Mouse (Mus musculus) heart, adult 2 months (tissue): ENCODE results near the gene Fam83d. TPM values are rescaled to one million over a fixed set of nuclear protein-coding genes. Genes with fewer than 3 reads are reported as not detected.
"Not testable (repeated sequence)": the region's sequence is repeated elsewhere in the genome, so short reads cannot be mapped to it uniquely, and the experiment has no call there.

Experiments used
- DNase-seq, 2 experiments: peaks; one replicate each; pipeline ENCODE4 v3.0.0; 2021
- H3K27ac ChIP-seq: fragments of 200-600 bp; 2 replicates; pipeline ENCODE4 v1.8.1; 2022
- H3K27me3 ChIP-seq: fragments of 200-500 bp; 2 replicates; pipeline ENCODE4 v1.6.1; 2012; ENCODE audit warnings: mild to moderate bottlenecking, low read length, inconsistent platforms, mixed read lengths; ENCODE audit not compliant: control insufficient read depth, insufficient read depth
- H3K36me3 ChIP-seq: fragments of 200-500 bp; 2 replicates; pipeline ENCODE4 v1.6.1; 2012; ENCODE audit warnings: low read length, inconsistent platforms; ENCODE audit not compliant: control insufficient read depth, insufficient read depth
- H3K4me1 ChIP-seq: fragments of 200-500 bp; 2 replicates; pipeline ENCODE4 v1.6.1; 2011; ENCODE audit warnings: low read length; ENCODE audit not compliant: control insufficient read depth, insufficient read depth
- H3K4me3 ChIP-seq: fragments of 200-600 bp; 2 replicates; pipeline ENCODE4 v1.8.1; 2022
- H3K79me2 ChIP-seq: fragments of 200-500 bp; replicated peaks from 2 replicates; pipeline ENCODE4 v1.6.1; 2012; ENCODE audit warnings: mild to moderate bottlenecking, inconsistent platforms, low read length, moderate library complexity, mixed read lengths; ENCODE audit not compliant: control insufficient read depth, insufficient read depth
- H3K9ac ChIP-seq: fragments of 200-500 bp; 2 replicates; pipeline ENCODE4 v1.6.1; 2012; ENCODE audit warnings: low read depth, mild to moderate bottlenecking, control low read depth, inconsistent platforms, low read length, mixed read lengths
- CTCF ChIP-seq: fragments of 200-600 bp; IDR thresholded peaks from 2 replicates; pipeline ENCODE4 v1.8.1; 2022; ENCODE audit warnings: antibody characterized with exemption, mild to moderate bottlenecking, moderate library complexity
- EP300 ChIP-seq: fragments of 200-500 bp; IDR thresholded peaks from 2 replicates; pipeline ENCODE4 v1.6.1; 2011; ENCODE audit warnings: low read depth, low read length, control low read depth; ENCODE audit not compliant: insufficient read depth
- POLR2A ChIP-seq: fragments of 200-500 bp; IDR thresholded peaks from 2 replicates; pipeline ENCODE4 v1.6.1; 2011; ENCODE audit warnings: mild to moderate bottlenecking, low read depth, low read length, control low read depth; ENCODE audit not compliant: insufficient read depth
- WGBS: fragments of 180-500 bp; shearing (Covaris S2); methylation state at CpG from one replicate; pipeline ENCODE4 v1.1.7; 2018; 5-methylcytosine and 5-hydroxymethylcytosine counted together
- intact Hi-C: fragments of 180-260 bp; cut with DNase I; formaldehyde crosslinking; loops from one replicate; pipeline ENCODE4 v1.15.1; 2025
- polyA plus RNA-seq: library from polyadenylated mRNA; depleted of rRNA; stranded (reverse); fragments of >200 nt; gene quantifications from 2 replicates; pipeline ENCODE4 v1.2.3, GENCODE M21; 2012
- total RNA-seq, 2 experiments: library from RNA; stranded (reverse); gene quantifications; 2 replicates each; pipeline ENCODE4 v1.2.3; 2021

Gene Fam83d
- total and polyA plus RNA-seq, 3 experiments, result 0.27 to 0.78 (median 0.59) TPM

GRCm38 (mm10) chr2:158733136-158733535, 34.8 kb upstream of the Fam83d start:
- DNase-seq, result peak in 1 of 2 experiments; percentile 19
- H3K4me1 ChIP-seq, result peaks cover 23% of the 10 kb centered on the region
- 65% methylated on average over 4 of the region's 4 CpGs for WGBS
- H3K4me3 ChIP-seq, result no peak overlapping the region
- no peak overlapping the region for H3K9ac ChIP-seq
- no peaks in the 10 kb centered on the region for H3K27me3 ChIP-seq
- peak overlapping the region; percentile 82 for H3K27ac ChIP-seq
- intact Hi-C loops, result loop anchor here (5.0 kb wide), 1 partner anchor 36 kb away; no protein-coding TSS in a partner anchor
- H3K36me3 ChIP-seq, result no peaks in the 10 kb centered on the region
- no peaks in the 10 kb centered on the region for H3K79me2 ChIP-seq
- TF ChIP-seq EP300, result no peak
- no peak for TF ChIP-seq CTCF
- TF ChIP-seq POLR2A, result no peak

- H3K27me3 ChIP-seq, result no peaks in the 10 kb centered on the region
These were observed 34.0 kb upstream of the Fam83d start for GRCm38 (mm10) chr2:158733914-158734313.

GRCm38 (mm10) chr2:158734500-158735152, 33.3 kb upstream of the Fam83d start:
- peak; percentile 72 to 76 for DNase-seq
- Histone ChIP-seq H3K36me3 (no peaks in the 10 kb centered on the region), H3K27ac (peak overlapping the region; percentile 82), H3K79me2 (no peaks in the 10 kb centered on the region), H3K27me3 (no peaks in the 10 kb centered on the region), H3K4me1 (peaks cover 23% of the 10 kb centered on the region), H3K4me3 (no peak overlapping the region), H3K9ac (no peak overlapping the region)
- intact Hi-C loops, result loop anchor here (2.0 to 5.0 kb wide), 4 partner anchors 37 to 78 kb away; no protein-coding TSS in a partner anchor
- 29% methylated on average over 7 of the region's 7 CpGs for WGBS
- TF ChIP-seq CTCF (no peak), EP300 (no peak), POLR2A (no peak)

More at GRCm38 (mm10) chr2:158733914-158734313, 34.0 kb upstream of the Fam83d start:
- Histone ChIP-seq H3K27ac (peak overlapping the region; percentile 82), H3K9ac (no peak overlapping the region), H3K4me3 (no peak overlapping the region), H3K4me1 (peaks cover 23% of the 10 kb centered on the region), H3K79me2 (no peaks in the 10 kb centered on the region), H3K36me3 (no peaks in the 10 kb centered on the region)
- no peak for TF ChIP-seq CTCF
- no peak for TF ChIP-seq EP300
- TF ChIP-seq POLR2A, result 0 out of 2 replicates have a peak, but pooled peaks have one; percentile 22
- 44% methylated on average over 6 of the region's 6 CpGs for WGBS
- peak; percentile 39 to 45 for DNase-seq
- intact Hi-C loops, result loop anchor here (2.0 to 5.0 kb wide), 3 partner anchors 37 to 77 kb away; no protein-coding TSS in a partner anchor

GRCm38 (mm10) chr2:158735340-158735739, 32.6 kb upstream of the Fam83d start:
- Histone ChIP-seq H3K27ac (peak overlapping the region; percentile 82), H3K27me3 (no peaks in the 10 kb centered on the region), H3K9ac (no peak overlapping the region), H3K4me1 (peaks cover 23% of the 10 kb centered on the region), H3K79me2 (no peaks in the 10 kb centered on the region), H3K36me3 (no peaks in the 10 kb centered on the region), H3K4me3 (no peak overlapping the region)
- 55% methylated on average over 8 of the region's 8 CpGs for WGBS
- intact Hi-C loops, result loop anchor here (2.0 to 5.0 kb wide), 3 partner anchors 48 to 79 kb away; no protein-coding TSS in a partner anchor
- TF ChIP-seq CTCF, result no peak
- TF ChIP-seq POLR2A, result no peak
- TF ChIP-seq EP300, result no peak
- DNase-seq, result peak; percentile 23 to 50

- not testable (repeated sequence) for H3K36me3 ChIP-seq, H3K79me2 ChIP-seq, DNase-seq, H3K4me3 ChIP-seq, H3K9ac ChIP-seq, H3K27ac ChIP-seq, H3K27me3 ChIP-seq
- H3K4me1 ChIP-seq, result peaks cover 24% of the 10 kb centered on the region
- intact Hi-C loops, result loop anchor here (5.0 kb wide), 1 partner anchor 49 kb away; no protein-coding TSS in a partner anchor
- TF ChIP-seq CTCF, result peak; percentile 52
- WGBS, result 81% methylated on average over 4 of the region's 4 CpGs
These were observed 31.6 kb upstream of the Fam83d start for GRCm38 (mm10) chr2:158736247-158736646.

GRCm38 (mm10) chr2:158738591-158738990, 29.3 kb upstream of the Fam83d start:
- no peak for DNase-seq
- H3K4me3 ChIP-seq, result no peak overlapping the region
- TF ChIP-seq POLR2A (no peak), EP300 (no peak), CTCF (no peak)
- no peaks in the 10 kb centered on the region for H3K79me2 ChIP-seq
- intact Hi-C loops, result loop anchor here (5.0 kb wide), 1 partner anchor 51 kb away; no protein-coding TSS in a partner anchor
- no peak overlapping the region for H3K9ac ChIP-seq
- no peak overlapping the region for H3K27ac ChIP-seq
- 87% methylated on average over 11 of the region's 11 CpGs for WGBS
- peaks cover 18% of the 10 kb centered on the region for H3K4me1 ChIP-seq
- no peaks in the 10 kb centered on the region for H3K36me3 ChIP-seq
- H3K27me3 ChIP-seq, result no peaks in the 10 kb centered on the region
